Mouse (Mus musculus) urinary bladder, postnatal 10 days (tissue): Measurements from ENCODE around the gene Lias.

Experiments used
- DNase-seq: peaks from one replicate; pipeline ENCODE4 v3.0.0; 2022; ENCODE audit warnings: low spot score

Lias gene

DNA sequence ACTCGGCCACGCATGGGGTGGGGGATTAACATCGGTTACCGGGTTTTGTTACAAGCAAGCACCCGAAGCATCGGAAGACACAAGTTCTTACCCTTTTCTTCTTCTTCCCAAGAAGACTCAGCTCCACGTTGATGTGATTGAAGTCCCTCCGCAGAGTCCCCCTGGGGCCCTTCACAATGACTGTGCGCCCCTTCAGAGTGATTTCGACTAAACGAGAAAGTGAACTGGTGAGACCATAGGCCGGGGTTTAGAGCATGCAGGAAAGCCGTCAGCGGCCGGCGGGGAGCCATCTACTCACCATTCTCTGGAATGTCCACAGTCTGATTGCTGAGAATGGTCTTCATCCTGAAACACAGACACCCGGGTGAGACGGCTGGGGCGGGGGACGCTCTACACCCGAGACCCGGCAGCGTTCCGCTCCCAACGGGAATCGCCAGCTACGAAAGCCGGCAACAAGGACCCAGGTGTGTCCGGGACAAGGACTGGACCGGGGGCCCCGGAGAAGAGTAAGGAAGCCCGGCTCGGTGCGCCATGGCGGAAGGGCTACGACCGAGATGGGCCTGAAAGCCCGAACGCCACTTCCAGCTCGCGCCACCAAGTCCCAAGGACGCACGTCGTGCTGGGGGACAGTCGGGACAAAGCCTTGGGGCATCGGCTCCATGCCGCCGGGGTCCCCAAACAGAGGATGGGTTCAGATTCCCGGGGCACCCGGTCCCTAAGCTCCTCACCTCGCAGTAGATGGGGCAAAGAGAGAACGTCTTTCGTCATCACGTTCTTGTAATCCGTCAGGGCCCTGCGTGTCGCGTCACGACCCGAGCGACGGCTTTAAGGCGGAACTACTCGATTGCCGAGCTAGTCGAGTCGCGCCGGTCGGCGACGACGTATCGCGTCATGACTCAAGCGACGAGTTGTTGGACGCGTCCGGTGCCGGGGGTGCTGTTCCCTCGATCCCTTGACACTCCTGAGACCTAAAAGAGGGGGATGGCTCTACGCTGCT, at the start of gene Lias, which contains the start of gene Rpl9:
Gene Lias, plus strand, starts transcription at position 850 of the 997 bp plus-strand sequence.
Gene Rpl9, minus strand, starts transcription at position 797 of the 997 bp plus-strand sequence.
- peak; percentile 98 for DNase-seq

GRCm38 (mm10) chr5:65348168-65348567, 43.1 kb upstream of the Lias start, which contains the start of gene Klb:
TSS of gene Klb (plus strand) at chr5:65348314.
- no peak for DNase-seq

DNA sequence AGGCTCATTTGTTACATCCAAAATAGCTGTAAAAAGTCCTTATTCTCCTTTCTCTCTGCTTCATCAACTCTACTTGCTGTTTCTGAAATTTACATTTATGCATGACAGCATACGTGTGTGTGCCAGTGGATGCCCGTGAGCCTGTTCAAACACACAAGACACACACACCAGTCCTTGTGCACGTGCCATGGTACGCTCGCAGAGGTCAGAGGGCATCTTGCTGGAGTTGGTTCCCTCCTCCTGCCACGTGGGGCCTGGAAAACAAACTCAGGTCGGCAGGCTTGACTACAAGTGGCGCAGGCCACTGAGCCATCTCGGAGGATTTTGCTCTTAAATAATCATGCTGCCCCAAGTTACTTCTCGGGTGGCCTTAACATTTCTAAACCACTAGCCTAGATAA, 40.8 kb upstream of the Lias start:
- no peak for DNase-seq

GRCm38 (mm10) chr5:65354097-65354496, 37.2 kb upstream of the Lias start:
- no peak for DNase-seq

DNA sequence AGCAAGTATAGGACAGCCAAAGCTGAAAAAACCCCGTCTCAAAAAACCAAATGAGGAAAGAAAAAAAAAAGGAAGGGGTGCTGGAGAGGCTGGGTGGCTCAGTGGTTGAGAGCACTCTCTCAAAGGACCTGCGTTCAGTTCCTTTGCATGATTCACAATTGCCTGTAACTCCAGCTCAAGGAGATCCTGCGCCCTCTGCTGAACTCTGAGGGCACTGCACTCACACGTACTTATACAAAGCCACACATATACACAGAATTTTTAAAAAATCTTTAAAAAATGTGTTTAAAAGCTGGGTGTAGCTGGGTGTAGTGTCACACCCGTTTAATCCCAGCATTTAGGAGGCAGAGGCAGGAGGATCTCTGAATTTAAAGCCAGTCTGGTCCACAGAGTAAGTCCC, 36.3 kb upstream of the Lias start:
- no peak for DNase-seq

- no peak for DNase-seq
These were observed 34.4 kb upstream of the Lias start for GRCm38 (mm10) chr5:65356851-65357250.

- no peak for DNase-seq
These were observed 33.5 kb upstream of the Lias start for GRCm38 (mm10) chr5:65357771-65358170.

- no peak for DNase-seq
These were observed 23.5 kb upstream of the Lias start for GRCm38 (mm10) chr5:65367837-65368236.

DNA sequence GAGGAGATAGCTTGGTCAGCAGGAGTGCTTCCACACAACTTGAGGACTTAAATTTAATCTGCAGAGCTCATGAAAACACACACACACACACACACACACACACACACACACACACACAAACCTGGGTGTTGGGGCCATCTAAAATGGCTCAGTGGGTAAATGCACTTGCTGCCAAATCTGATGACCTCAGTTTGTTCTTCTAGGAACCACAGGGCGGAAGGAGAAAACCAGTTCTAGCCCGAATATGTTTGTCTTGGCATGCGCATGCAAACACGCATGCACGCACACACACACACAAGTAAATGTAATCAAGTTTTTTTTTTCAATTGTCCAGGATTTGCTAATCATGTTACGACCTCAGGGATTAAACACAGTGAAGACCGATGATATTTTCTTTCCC, 19.7 kb upstream of the Lias start:
- DNase-seq: no peak

GRCm38 (mm10) chr5:65374746-65375145, 16.6 kb upstream of the Lias start:
- no peak for DNase-seq

DNA sequence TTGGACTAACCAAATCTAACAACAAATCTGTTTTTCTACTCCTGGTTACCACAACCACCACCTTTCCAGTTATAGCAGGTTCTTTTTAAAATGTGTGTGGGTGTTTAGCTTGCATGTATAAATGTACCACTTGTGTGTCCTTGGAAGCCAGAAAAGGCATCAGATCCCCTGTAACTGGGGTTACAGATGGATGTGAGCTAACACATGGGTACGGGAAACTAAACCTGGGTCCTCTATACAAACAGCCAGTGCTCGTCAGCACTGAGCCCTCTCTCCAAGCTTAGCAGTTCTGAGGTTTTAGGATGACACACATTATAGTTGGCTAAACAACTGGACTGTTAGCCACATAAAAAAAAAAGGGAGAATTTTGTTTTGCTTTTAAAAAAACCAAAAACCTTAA, 5.6 kb upstream of the Lias start:
- no peak for DNase-seq

DNA sequence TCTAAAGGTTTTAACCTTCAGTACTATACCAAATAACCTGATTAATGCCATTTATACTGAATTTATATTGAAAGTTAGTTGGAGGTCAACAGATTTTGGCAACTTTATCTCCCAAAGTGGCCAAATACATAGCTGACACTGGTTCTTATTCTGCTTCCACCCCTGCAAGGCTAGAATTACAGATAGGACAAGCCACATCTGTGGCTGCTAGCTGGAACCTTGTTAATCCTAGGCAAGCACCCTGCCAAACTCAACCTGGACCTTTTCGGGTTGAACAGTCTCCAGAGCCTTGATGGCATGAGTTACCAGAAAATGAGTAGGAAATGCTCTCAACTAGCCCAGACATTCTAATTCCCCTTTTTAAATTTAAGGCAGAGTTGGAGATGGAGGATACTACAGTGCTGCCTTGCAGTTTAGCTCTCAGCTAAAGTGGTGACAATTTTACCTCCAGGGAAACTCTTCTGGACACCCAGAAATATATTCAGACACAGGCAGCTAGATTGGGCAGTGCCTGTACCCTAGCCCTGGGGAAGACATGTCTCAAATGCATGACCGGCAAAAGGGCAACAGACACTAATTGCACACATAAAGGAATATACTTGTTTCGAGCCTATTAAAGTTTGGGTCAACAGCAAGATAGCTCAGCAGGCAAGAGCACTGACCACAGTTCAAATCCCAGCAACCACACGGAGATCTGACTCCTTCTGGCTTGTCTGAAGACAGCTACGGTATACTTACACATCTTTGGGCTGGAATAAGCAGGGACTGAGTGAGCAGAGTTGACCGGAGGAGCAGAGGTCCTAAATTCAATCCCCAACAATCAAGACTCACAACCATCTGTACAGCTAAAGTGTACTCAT, 4.1 kb upstream of the Lias start:
- DNase-seq: no peak

- DNase-seq: no peak
These were observed 456 bp downstream of the Lias start for GRCm38 (mm10) chr5:65391753-65392152.

- no peak for DNase-seq
These were observed 3.1 kb downstream of the Lias start for GRCm38 (mm10) chr5:65394425-65394824.

DNA sequence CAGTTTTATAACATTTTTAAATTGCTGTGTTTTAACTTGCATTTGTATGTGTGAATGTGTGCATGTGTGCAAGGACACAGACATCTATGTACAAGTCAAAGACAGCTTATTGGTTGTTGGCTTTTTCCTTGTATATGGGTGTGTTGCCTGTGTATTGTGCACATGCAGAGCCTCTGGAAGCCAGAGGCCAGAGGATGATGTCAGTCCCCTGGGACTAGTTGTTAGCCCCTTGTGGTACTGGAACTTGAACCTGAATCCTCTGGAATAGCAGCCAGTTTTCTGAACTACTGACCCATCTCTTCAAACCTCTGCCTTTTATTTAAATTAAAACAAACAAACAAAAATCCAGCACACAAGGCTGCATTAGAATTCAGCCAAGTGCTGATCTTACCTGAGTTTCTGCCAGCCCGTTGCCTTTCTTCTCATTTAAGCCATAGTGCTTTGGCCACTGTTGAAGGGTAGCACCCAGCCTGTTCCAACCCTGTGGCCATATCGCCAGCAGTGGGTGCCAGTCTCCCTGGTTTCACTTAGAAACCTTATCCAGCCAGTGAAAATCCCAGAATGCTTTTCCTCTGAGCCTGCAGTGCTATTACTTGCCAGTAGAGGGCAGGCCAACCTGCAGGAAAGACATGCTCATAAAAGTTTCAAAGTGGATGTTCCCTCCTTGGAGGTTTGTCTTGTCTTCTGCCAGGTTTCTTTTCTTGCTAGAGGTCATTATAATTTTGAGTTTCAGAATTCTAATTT, 10.1 kb downstream of the Lias start:
- DNase-seq: peak; percentile 49

DNA sequence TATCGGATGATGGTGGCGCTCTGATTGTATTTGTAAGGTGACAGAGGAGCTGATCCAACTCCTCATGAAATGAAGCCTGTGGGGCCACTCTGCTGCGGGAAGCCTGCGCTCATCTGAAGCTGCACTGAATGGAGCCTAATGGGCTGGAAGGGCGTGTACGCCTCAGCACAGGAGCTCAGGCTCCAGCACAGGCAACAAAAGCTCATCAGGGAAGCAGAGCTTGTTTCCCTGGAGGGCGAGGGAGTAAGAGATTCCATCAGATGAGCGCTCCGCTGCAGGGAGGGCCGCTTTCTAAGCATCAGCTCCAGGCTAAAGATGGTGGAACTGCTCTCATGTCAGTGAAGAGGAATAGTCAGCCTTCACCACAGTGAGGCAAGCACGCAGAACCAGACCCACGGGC, 16.7 kb downstream of the Lias start:
- no peak for DNase-seq

GRCm38 (mm10) chr5:65415653-65416458, 24.6 kb downstream of the Lias start:
- DNase-seq: no peak

- no peak for DNase-seq
These were observed 27.8 kb downstream of the Lias start for GRCm38 (mm10) chr5:65419136-65419535.

DNA sequence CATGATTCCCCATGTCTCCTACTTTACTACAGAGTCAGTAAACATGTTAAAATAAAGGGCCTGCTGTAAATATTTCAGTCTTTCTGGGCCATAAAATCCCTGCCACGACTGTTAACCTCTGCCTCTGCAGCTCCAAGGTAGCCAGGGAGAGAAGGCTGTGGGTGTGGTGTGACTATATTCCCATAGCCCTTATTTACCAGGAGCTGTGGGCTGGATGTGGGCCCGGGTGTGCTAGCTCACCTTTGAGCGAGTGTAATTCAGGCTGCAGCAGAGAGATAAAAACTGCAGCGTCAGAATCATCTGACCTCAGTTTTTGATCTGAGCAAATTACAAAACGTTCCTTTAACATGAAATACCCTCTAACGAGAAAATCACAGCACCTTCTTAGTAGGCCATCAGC, 29.5 kb downstream of the Lias start:
- no peak for DNase-seq

DNA sequence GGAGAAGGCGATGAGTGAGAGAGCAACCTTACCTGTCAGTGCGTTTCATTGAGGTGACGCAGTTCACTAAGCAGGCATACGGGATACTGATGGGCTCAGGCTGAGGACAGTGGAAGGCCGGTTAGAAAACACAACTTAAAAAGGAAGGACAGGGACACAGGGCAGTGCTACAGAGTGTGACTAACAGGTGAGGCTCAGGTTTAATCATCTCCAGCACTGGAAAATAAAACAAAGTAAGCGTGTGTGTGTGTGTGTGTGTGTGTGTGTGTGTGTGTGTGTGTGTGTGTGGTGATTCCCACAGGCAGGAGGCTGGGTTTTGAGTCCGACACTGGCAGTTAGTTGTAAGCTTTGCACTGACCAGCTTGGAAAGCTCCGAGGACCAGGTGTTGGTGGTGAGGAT, 31.5 kb downstream of the Lias start:
- no peak for DNase-seq

GRCm38 (mm10) chr5:65424215-65424614, 32.9 kb downstream of the Lias start:
- DNase-seq: no peak
